Mouse (Mus musculus) testis, adult 2 months (tissue): ENCODE measurements around the gene Dusp27. TPM values are rescaled to one million over a fixed set of nuclear protein-coding genes. Genes with fewer than 3 reads are reported as not detected.

Experiments used
- H3K27ac ChIP-seq: fragments of 200-500 bp; 2 replicates; pipeline ENCODE4 v1.5.1; 2012; ENCODE audit warnings: low read depth, low read length; ENCODE audit not compliant: control insufficient read depth, insufficient read depth
- H3K27me3 ChIP-seq: fragments of 200-500 bp; 2 replicates; pipeline ENCODE4 v1.6.1; 2012; ENCODE audit warnings: mild to moderate bottlenecking, low read length, moderate library complexity; ENCODE audit not compliant: control insufficient read depth, insufficient read depth
- H3K36me3 ChIP-seq: fragments of 200-500 bp; 2 replicates; pipeline ENCODE4 v1.6.1; 2012; ENCODE audit warnings: mild to moderate bottlenecking, low read length; ENCODE audit not compliant: control insufficient read depth, insufficient read depth
- H3K4me1 ChIP-seq: fragments of 200-500 bp; 2 replicates; pipeline ENCODE4 v1.6.1; 2012; ENCODE audit warnings: low read length; ENCODE audit not compliant: control insufficient read depth, insufficient read depth
- H3K4me3 ChIP-seq: fragments of 200-500 bp; 2 replicates; pipeline ENCODE4 v1.5.1; 2012; ENCODE audit warnings: low read depth, mild to moderate bottlenecking, low read length, moderate library complexity, mixed read lengths; ENCODE audit not compliant: control insufficient read depth
- CTCF ChIP-seq: fragments of 200-500 bp; IDR thresholded peaks from 2 replicates; pipeline ENCODE4 v1.5.1; 2012; ENCODE audit warnings: low read depth, mild to moderate bottlenecking, inconsistent platforms, low read length, moderate library complexity; ENCODE audit not compliant: control insufficient read depth, insufficient read depth, insufficient replicate concordance
- POLR2A ChIP-seq: fragments of 200-500 bp; IDR thresholded peaks from 2 replicates; pipeline ENCODE4 v1.6.1; 2012; ENCODE audit warnings: low read depth, mild to moderate bottlenecking, inconsistent platforms, low read length, moderate library complexity; ENCODE audit not compliant: control insufficient read depth
- polyA plus RNA-seq: library from polyadenylated mRNA; depleted of rRNA; stranded (reverse); fragments of >200 nt; gene quantifications from 2 replicates; pipeline ENCODE4 v1.2.3, GENCODE M21; 2012

Gene Dusp27
- polyA plus RNA-seq, 1 experiment, result 0.10 TPM

- no peaks in the 10 kb centered on the region for H3K27me3 ChIP-seq
- no peak for TF ChIP-seq CTCF
- no peak for TF ChIP-seq POLR2A
- no peak overlapping the region for H3K27ac ChIP-seq
- no peak overlapping the region for H3K4me3 ChIP-seq
- H3K36me3 ChIP-seq, result no peaks in the 10 kb centered on the region
- H3K4me1 ChIP-seq, result no peaks in the 10 kb centered on the region
These were observed 9.7 kb downstream of the Dusp27 start for GRCm38 (mm10) chr1:166117866-166118639.

DNA sequence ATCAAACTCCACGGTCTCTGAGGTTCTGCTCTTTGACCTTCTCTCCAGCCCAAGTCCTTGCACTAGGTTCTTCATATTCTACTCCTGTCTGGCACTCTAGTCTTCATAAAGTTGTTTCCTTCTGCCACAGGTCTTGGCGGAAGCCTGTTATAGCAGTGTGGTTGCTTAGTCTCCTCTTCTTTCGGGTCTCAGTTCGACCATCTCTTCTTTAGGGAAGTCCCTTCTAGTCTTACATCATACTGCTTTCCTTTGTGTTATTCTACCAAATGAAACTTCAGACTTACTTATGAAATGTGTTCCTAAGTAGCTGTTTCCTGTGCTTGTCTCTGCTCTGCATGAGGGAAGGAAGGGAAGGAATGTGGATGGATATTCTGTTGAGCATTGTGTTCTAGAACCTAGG is 12.0 kb downstream of the Dusp27 start:
- Histone ChIP-seq H3K4me1 (no peaks in the 10 kb centered on the region), H3K27ac (no peak overlapping the region), H3K27me3 (no peaks in the 10 kb centered on the region), H3K36me3 (no peaks in the 10 kb centered on the region), H3K4me3 (no peak overlapping the region)
- TF ChIP-seq CTCF (no peak), POLR2A (no peak)

DNA sequence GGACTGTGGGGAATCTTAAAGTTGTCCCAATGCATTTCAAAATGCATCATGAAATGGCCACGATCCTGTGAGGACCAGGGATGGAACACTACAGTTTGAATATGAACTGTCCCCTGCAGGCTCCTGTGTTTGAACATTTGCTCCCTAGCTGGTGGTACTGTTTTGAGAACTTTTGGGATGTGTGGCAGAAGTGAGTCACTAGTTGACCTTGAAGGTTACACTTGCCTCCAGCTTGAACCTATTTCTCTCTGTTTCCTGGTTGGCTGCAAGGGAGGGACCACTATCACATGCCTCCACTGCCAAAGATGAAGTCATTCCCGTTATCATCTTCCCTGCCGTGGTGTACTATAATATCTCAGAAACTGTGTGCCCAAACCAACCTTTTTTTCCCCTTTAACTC is 12.7 kb downstream of the Dusp27 start:
- no peaks in the 10 kb centered on the region for H3K4me1 ChIP-seq
- TF ChIP-seq CTCF, result no peak
- H3K4me3 ChIP-seq, result no peak overlapping the region
- no peak overlapping the region for H3K27ac ChIP-seq
- H3K36me3 ChIP-seq, result no peaks in the 10 kb centered on the region
- no peaks in the 10 kb centered on the region for H3K27me3 ChIP-seq

GRCm38 (mm10) chr1:166105464-166105863 is 22.3 kb downstream of the Dusp27 start:
- TF ChIP-seq CTCF, result no peak
- H3K27ac ChIP-seq, result no peak overlapping the region
- H3K27me3 ChIP-seq, result no peaks in the 10 kb centered on the region
- no peaks in the 10 kb centered on the region for H3K36me3 ChIP-seq
- H3K4me3 ChIP-seq, result no peak overlapping the region
- no peaks in the 10 kb centered on the region for H3K4me1 ChIP-seq

DNA sequence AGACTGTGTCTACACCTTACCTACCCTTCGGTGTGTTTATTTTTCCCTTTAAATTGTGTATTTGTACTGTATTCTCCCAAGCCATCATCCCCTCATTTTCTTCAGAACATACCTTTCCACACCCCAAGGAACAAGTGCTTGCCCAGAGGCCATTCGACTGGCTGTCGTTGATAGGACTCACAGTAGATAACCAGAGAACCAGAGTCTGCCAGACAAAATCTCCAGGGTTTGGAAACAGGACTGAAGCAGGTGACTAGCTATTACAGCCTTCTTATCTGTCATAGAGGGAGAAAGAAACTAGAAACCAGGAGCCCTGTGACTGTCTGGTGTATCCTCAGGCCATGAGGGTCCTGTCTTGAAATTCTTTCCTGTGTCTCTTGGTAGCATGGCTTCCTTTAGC is 22.9 kb downstream of the Dusp27 start:
- H3K27ac ChIP-seq, result no peak overlapping the region
- H3K4me1 ChIP-seq, result peaks cover 5% of the 10 kb centered on the region
- H3K27me3 ChIP-seq, result no peaks in the 10 kb centered on the region
- TF ChIP-seq POLR2A (no peak), CTCF (no peak)
- H3K4me3 ChIP-seq, result no peak overlapping the region
- no peaks in the 10 kb centered on the region for H3K36me3 ChIP-seq

- no peaks in the 10 kb centered on the region for H3K27me3 ChIP-seq
- no peak overlapping the region for H3K4me3 ChIP-seq
- H3K36me3 ChIP-seq, result no peaks in the 10 kb centered on the region
- H3K4me1 ChIP-seq, result peaks cover 9% of the 10 kb centered on the region
- TF ChIP-seq POLR2A, result 0 out of 2 replicates have a peak, but pooled peaks have one; percentile 9
- peak; percentile 57 for TF ChIP-seq CTCF
- H3K27ac ChIP-seq, result no peak overlapping the region
These were observed 24.7 kb downstream of the Dusp27 start for GRCm38 (mm10) chr1:166102920-166103608.

DNA sequence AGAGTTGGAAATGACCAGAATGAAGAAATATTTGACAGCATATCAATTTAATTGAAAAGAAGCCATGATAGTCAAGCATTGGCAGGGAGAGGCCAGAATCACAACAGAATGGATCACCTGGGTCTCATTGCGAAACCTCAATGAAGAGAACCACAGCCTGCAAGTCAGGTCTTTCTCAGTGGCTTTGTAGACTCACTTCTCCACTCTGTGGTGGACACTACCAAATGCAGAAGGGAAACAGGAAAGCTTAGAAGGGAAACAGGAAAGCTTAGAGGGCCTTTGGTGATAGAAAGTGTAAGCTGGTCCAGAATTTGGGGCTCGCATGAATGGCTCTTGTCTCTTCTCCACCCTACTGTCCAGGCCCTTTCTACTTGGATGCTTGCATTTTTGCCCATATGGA is 29.6 kb downstream of the Dusp27 start:
- no peak overlapping the region for H3K4me3 ChIP-seq
- no peak for TF ChIP-seq CTCF
- no peak for TF ChIP-seq POLR2A
- H3K4me1 ChIP-seq, result peaks cover 9% of the 10 kb centered on the region
- H3K27ac ChIP-seq, result no peak overlapping the region
- H3K27me3 ChIP-seq, result no peaks in the 10 kb centered on the region
- H3K36me3 ChIP-seq, result no peaks in the 10 kb centered on the region
